Mouse (Mus musculus) hindbrain, embryonic 14.5 days (tissue): ENCODE measurements at regions not wholly inside any gene's neighbourhood (a gene's known extent, or its start where the extent isn't known, plus 50 kb on each side); places are given as distances from the start of the nearest gene placed in this dataset.

Source experiments
- ATAC-seq: fragments of 200-750 bp; cut with Nextera tagmentation; 2 replicates; pipeline ENCODE4 v1.8.0; 2017; ENCODE audit warnings: moderate number of reproducible peaks, mild to moderate bottlenecking, moderate TSS enrichment, moderate library complexity; ENCODE audit not compliant: low FRiP score
- DNase-seq: peaks from one replicate; pipeline ENCODE4 v3.0.0-alpha.2; 2015; ENCODE audit warnings: low spot score
- H3K27ac ChIP-seq: fragments of 300-500 bp; sonication (generic); 2 replicates; pipeline ENCODE4 v1.5.1; 2014; ENCODE audit warnings: mild to moderate bottlenecking, moderate library complexity
- H3K27me3 ChIP-seq: fragments of 300-500 bp; sonication (generic); 2 replicates; pipeline ENCODE4 v1.6.1; 2014; ENCODE audit warnings: mild to moderate bottlenecking, low read length, mixed read lengths; ENCODE audit not compliant: control insufficient read depth, insufficient read depth
- H3K36me3 ChIP-seq: fragments of 300-500 bp; sonication (generic); replicated peaks from 2 replicates; pipeline ENCODE4 v1.6.1; 2014; ENCODE audit not compliant: control insufficient read depth, insufficient read depth
- H3K4me1 ChIP-seq: fragments of 300-500 bp; sonication (generic); replicated peaks from 2 replicates; pipeline ENCODE4 v1.6.1; 2014; ENCODE audit warnings: antibody characterized with exemption, low read length, mixed read lengths; ENCODE audit not compliant: control insufficient read depth, insufficient read depth
- H3K4me2 ChIP-seq: fragments of 300-500 bp; sonication (generic); replicated peaks from 2 replicates; pipeline ENCODE4 v1.6.1; 2014; ENCODE audit warnings: mild to moderate bottlenecking, moderate library complexity
- H3K4me3 ChIP-seq: fragments of 300-500 bp; sonication (generic); replicated peaks from 2 replicates; pipeline ENCODE4 v1.5.1; 2014; ENCODE audit warnings: mild to moderate bottlenecking, low read length
- H3K9ac ChIP-seq: fragments of 300-500 bp; sonication (generic); 2 replicates; pipeline ENCODE4 v1.6.1; 2014
- H3K9me3 ChIP-seq: fragments of 300-500 bp; sonication (generic); 2 replicates; pipeline ENCODE4 v1.6.1; 2016; ENCODE audit warnings: low read length; ENCODE audit not compliant: control insufficient read depth
- whole genome bisulfite sequencing: fragments of 180-500 bp; shearing (Covaris S2); extraction: QIAGEN DNeasy Blood & Tissue Kit; methylation state at CpG from one replicate; pipeline ENCODE4 v1.1.7; 2014; 5-methylcytosine and 5-hydroxymethylcytosine counted together

GRCm38 (mm10) chr13:47778218-47779009, 482.6 kb upstream of the Id4 start:
- Histone ChIP-seq H3K9ac (no peak overlapping the region; the same call in 1 of the 2 replicates), H3K27me3 (no peaks in the 10 kb centered on the region), H3K4me3 (no peak overlapping the region), H3K36me3 (no peaks in the 10 kb centered on the region), H3K4me2 (no peak overlapping the region), H3K4me1 (peaks cover 7% of the 10 kb centered on the region), H3K27ac (peak overlapping the region; percentile 69), H3K9me3 (no peaks in the 10 kb centered on the region)
- WGBS = 38% methylated on average over 12 of the region's 14 CpGs
- DNase-seq (peak; percentile 44), ATAC-seq (no peak)

- no peaks in the 10 kb centered on the region for H3K4me1 ChIP-seq
- H3K4me2 ChIP-seq = no peak overlapping the region
- DNase-seq (no peak), ATAC-seq (no peak)
- no peaks in the 10 kb centered on the region for H3K27me3 ChIP-seq
- H3K9me3 ChIP-seq = no peaks in the 10 kb centered on the region
- H3K36me3 ChIP-seq = no peaks in the 10 kb centered on the region
- no peak overlapping the region for H3K27ac ChIP-seq
- H3K9ac ChIP-seq = no peak overlapping the region
- H3K4me3 ChIP-seq = no peak overlapping the region
- WGBS = 93% methylated on average over 3 of the region's 3 CpGs
Measured at GRCm38 (mm10) chr13:47784406-47784805, 476.6 kb upstream of the Id4 start.

GRCm38 (mm10) chr13:47797859-47798258, 463.2 kb upstream of the Id4 start:
- no peak overlapping the region for H3K9ac ChIP-seq
- no peak for DNase-seq
- H3K36me3 ChIP-seq = no peaks in the 10 kb centered on the region
- no peak overlapping the region for H3K4me3 ChIP-seq
- H3K4me2 ChIP-seq = no peak overlapping the region
- no peak overlapping the region for H3K27ac ChIP-seq
- no peaks in the 10 kb centered on the region for H3K4me1 ChIP-seq
- no peaks in the 10 kb centered on the region for H3K9me3 ChIP-seq
- H3K27me3 ChIP-seq = no peaks in the 10 kb centered on the region
- WGBS = 80% methylated on average over 4 of the region's 4 CpGs
- ATAC-seq = no peak

GRCm38 (mm10) chr13:47811711-47812415, 449.2 kb upstream of the Id4 start:
- no peaks in the 10 kb centered on the region for H3K36me3 ChIP-seq
- DNase-seq (no peak), ATAC-seq (no peak)
- no peak overlapping the region for H3K9ac ChIP-seq
- no peak overlapping the region for H3K27ac ChIP-seq
- no peak overlapping the region for H3K4me2 ChIP-seq
- no peak overlapping the region for H3K4me3 ChIP-seq
- WGBS = 83% methylated on average over 6 of the region's 6 CpGs
- no peaks in the 10 kb centered on the region for H3K4me1 ChIP-seq
- no peaks in the 10 kb centered on the region for H3K9me3 ChIP-seq
- H3K27me3 ChIP-seq = no peaks in the 10 kb centered on the region

GRCm38 (mm10) chr13:47818924-47819564, 442.0 kb upstream of the Id4 start:
- Histone ChIP-seq H3K4me1 (no peaks in the 10 kb centered on the region), H3K4me2 (no peak overlapping the region), H3K9me3 (no peaks in the 10 kb centered on the region), H3K36me3 (no peaks in the 10 kb centered on the region), H3K27ac (no peak overlapping the region), H3K27me3 (no peaks in the 10 kb centered on the region), H3K9ac (no peak overlapping the region), H3K4me3 (no peak overlapping the region)
- DNase-seq (no peak), ATAC-seq (no peak)
- 88% methylated on average over 9 of the region's 9 CpGs for WGBS

- Histone ChIP-seq H3K4me1 (no peaks in the 10 kb centered on the region), H3K36me3 (no peaks in the 10 kb centered on the region), H3K27me3 (no peaks in the 10 kb centered on the region), H3K9me3 (no peaks in the 10 kb centered on the region), H3K9ac (no peak overlapping the region), H3K4me2 (no peak overlapping the region), H3K4me3 (no peak overlapping the region), H3K27ac (no peak overlapping the region)
- WGBS = 43% methylated on average over 9 of the region's 9 CpGs
- peak; percentile 52 for DNase-seq
- ATAC-seq = no peak
Measured at GRCm38 (mm10) chr13:47836491-47836890, 424.5 kb upstream of the Id4 start.

GRCm38 (mm10) chr13:47842418-47842817, 418.6 kb upstream of the Id4 start:
- no peak for ATAC-seq
- no peaks in the 10 kb centered on the region for H3K27me3 ChIP-seq
- WGBS = 86% methylated on average over 8 of the region's 8 CpGs
- H3K9me3 ChIP-seq = no peaks in the 10 kb centered on the region
- peak overlapping the region; percentile 32; the same call in 1 of the 2 replicates for H3K27ac ChIP-seq
- peaks cover 16% of the 10 kb centered on the region for H3K4me1 ChIP-seq
- H3K4me2 ChIP-seq = no peak overlapping the region
- H3K9ac ChIP-seq = no peak overlapping the region
- no peaks in the 10 kb centered on the region for H3K36me3 ChIP-seq
- no peak for DNase-seq
- no peak overlapping the region for H3K4me3 ChIP-seq

GRCm38 (mm10) chr13:47843011-47843410, 418.0 kb upstream of the Id4 start:
- Histone ChIP-seq H3K9me3 (no peaks in the 10 kb centered on the region), H3K27ac (peak overlapping the region; percentile 32; the same call in 1 of the 2 replicates), H3K36me3 (no peaks in the 10 kb centered on the region), H3K4me1 (peaks cover 16% of the 10 kb centered on the region), H3K27me3 (no peaks in the 10 kb centered on the region), H3K4me3 (no peak overlapping the region), H3K4me2 (0 out of 2 replicates have a peak overlapping the region, but pooled peaks have one; percentile 45), H3K9ac (no peak overlapping the region)
- WGBS = 72% methylated on average over 9 of the region's 9 CpGs
- ATAC-seq = no peak
- DNase-seq = no peak
